Mouse (Mus musculus): ENCODE results near the gene Gm20390. TPM values are rescaled to one million over a fixed set of nuclear protein-coding genes. Genes with fewer than 3 reads are reported as not detected.

Gene Gm20390
- total RNA-seq, 2 experiments from 2014 or later: 160 to 220 TPM

Other genes starting within 250 kb of the Gm20390 start
- 10 to 100 TPM; 29.2 to 30.2 TPM for gene Utp18, start 82.5 kb downstream of the Gm20390 start, total RNA-seq (2021)
- 10 to 100 TPM; 35.4 to 41.0 TPM for gene Mbtd1, start 82.4 kb downstream of the Gm20390 start, total RNA-seq (2021)
- 100 to 1,000 TPM; 166 to 194 TPM for gene Nme2, start 12.0 kb downstream of the Gm20390 start, total RNA-seq (2021)
- 100 to 1,000 TPM in 1 of 2 experiments, 10 to 100 TPM in 1; 97.6 to 113 TPM for gene Nme1, start 228 bp upstream of the Gm20390 start, total RNA-seq (2021)
- 100 to 1,000 TPM; 231 to 243 TPM for gene Spag9, start 27.8 kb upstream of the Gm20390 start, total RNA-seq (2021)
- 10 to 100 TPM; 29.2 to 31.3 TPM for gene Tob1, start 243.2 kb upstream of the Gm20390 start, total RNA-seq (2021)

All from layer of hippocampus, postnatal 10 days (tissue).